Comparison of ENCODE assay signal across 22 mouse cellular contexts in the genomic region with DNA sequence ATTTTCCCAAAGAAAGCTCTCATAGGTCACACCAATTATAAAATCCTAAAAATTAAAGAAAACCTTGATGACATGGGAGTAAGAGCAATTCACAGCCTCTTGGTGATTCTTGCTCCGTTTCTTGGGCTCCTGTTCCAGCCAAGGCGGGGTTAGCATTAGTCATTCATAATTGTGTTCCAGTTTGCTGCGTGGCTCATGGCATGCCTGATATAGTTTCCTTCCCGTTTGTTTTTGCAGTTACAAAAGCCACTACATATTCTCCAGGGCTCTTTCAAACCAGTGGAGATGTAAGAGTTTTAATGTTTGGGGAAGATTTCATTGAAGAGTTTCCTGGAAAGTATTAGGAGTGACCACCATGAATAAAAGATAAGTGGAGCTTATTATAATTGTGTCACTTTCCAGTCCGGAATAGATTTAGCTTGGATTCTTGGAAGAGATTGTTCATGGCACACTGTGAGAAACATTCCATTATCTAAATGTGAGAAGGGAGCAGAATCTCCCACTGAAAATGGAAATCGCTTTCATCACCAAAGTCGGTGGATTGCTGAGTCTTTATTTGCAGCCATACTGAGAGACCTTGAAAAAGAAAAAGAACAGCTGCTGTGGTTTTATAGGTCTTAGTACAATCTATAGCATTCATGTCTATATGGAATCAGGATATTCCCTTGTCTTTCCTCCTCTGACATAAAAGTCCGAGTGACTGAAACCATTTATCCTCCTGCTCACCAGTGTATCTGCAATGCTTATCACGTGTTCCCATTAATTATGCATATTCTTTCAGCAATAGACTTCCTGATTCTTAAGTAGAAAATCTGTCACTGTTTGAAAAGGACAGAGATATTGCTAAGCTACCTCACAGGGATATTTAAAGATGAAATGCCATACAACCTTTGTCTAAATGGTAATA.
DNase-seq lines count a peak whose midpoint lies in the region; ATAC-seq and TF ChIP-seq lines count a peak whose summit lies in the region.
"Had no signal": no experiment of that assay in that cellular context is flagged by ENCODE, and none has a peak within 500 bp of the region (broad histone marks: within the 10 kb centered on the region; RNA-seq: fewer than 3 reads in every experiment).

No protein-coding gene starts in this region.

- H3K36me3 ChIP-seq in forebrain, postnatal 0 days (ENCODE audit: insufficient read depth), result no peaks in the 10 kb centered on the region
- H3K36me3 ChIP-seq in forebrain, embryonic 15.5 days, result no peaks in the 10 kb centered on the region
- no peaks in the 10 kb centered on the region for H3K36me3 ChIP-seq in hindbrain, embryonic 15.5 days
- no peaks in the 10 kb centered on the region for H3K36me3 ChIP-seq in hindbrain, embryonic 12.5 days
- H3K36me3 ChIP-seq in midbrain, postnatal 0 days (ENCODE audit: insufficient read depth, low read length), result no peaks in the 10 kb centered on the region
- H3K36me3 ChIP-seq in intestine, postnatal 0 days (ENCODE audit: control insufficient read depth, insufficient read depth), result no peaks in the 10 kb centered on the region
- H3K36me3 ChIP-seq: embryonic facial prominence, embryonic 12.5 days; G1E; heart, embryonic 10.5 days; neural tube, embryonic 15.5 days had no signal

- H3K9me3 ChIP-seq in forebrain, postnatal 0 days (ENCODE audit: low read length), result no peaks in the 10 kb centered on the region
- H3K9me3 ChIP-seq in forebrain, embryonic 15.5 days, result no peaks in the 10 kb centered on the region
- H3K9me3 ChIP-seq in hindbrain, embryonic 15.5 days, result no peaks in the 10 kb centered on the region
- H3K9me3 ChIP-seq in hindbrain, embryonic 12.5 days (replicated peaks), result no peaks in the 10 kb centered on the region
- H3K9me3 ChIP-seq in midbrain, postnatal 0 days (ENCODE audit: low read length), result no peaks in the 10 kb centered on the region
- H3K9me3 ChIP-seq in intestine, postnatal 0 days (ENCODE audit: control insufficient read depth), result no peaks in the 10 kb centered on the region
- H3K9me3 ChIP-seq: embryonic facial prominence, embryonic 12.5 days; heart, embryonic 10.5 days; megakaryocyte, embryonic 14.5 days; neural tube, embryonic 15.5 days had no signal

- no peak overlapping the region for H3K4me3 ChIP-seq in forebrain, postnatal 0 days (ENCODE audit: low read depth, low read length)
- no peak overlapping the region for H3K4me3 ChIP-seq in forebrain, embryonic 15.5 days
- no peak overlapping the region for H3K4me3 ChIP-seq in hindbrain, embryonic 15.5 days
- no peak overlapping the region for H3K4me3 ChIP-seq in hindbrain, embryonic 12.5 days
- H3K4me3 ChIP-seq in midbrain, postnatal 0 days (ENCODE audit: low read depth, low read length), result no peak overlapping the region
- no peak overlapping the region for H3K4me3 ChIP-seq in intestine, postnatal 0 days (ENCODE audit: low read depth, low read length)
- H3K4me3 ChIP-seq: embryonic facial prominence, embryonic 12.5 days; heart, embryonic 10.5 days; megakaryocyte, embryonic 14.5 days; neural tube, embryonic 15.5 days had no signal

- no peak for TF ChIP-seq CTCF in forebrain, postnatal 0 days (IDR thresholded peaks at IDR 0.05; ENCODE audit: low read depth)
- no peak for TF ChIP-seq CTCF in midbrain, postnatal 0 days (IDR thresholded peaks at IDR 0.05)
- TF ChIP-seq CTCF in intestine, postnatal 0 days (IDR thresholded peaks at IDR 0.05; ENCODE audit: low read depth), result no peak

- peak; percentile 27; the same call in 1 of the 2 replicates for ATAC-seq in forebrain, postnatal 0 days
- ATAC-seq in forebrain, embryonic 15.5 days (replicated peaks), result no peak
- ATAC-seq in hindbrain, embryonic 15.5 days (ENCODE audit: low FRiP score, low read depth), result no peak
- no peak for ATAC-seq in hindbrain, embryonic 12.5 days (ENCODE audit: low FRiP score)
- 0 out of 2 replicates have a peak, but pooled peaks have one; percentile 20 for ATAC-seq in midbrain, postnatal 0 days (ENCODE audit: low FRiP score)
- no peak for ATAC-seq in intestine, postnatal 0 days

- no peaks in the 10 kb centered on the region for H3K27me3 ChIP-seq in forebrain, postnatal 0 days (ENCODE audit: insufficient read depth, low read length)
- no peaks in the 10 kb centered on the region for H3K27me3 ChIP-seq in forebrain, embryonic 15.5 days
- H3K27me3 ChIP-seq in hindbrain, embryonic 15.5 days, result no peaks in the 10 kb centered on the region
- no peaks in the 10 kb centered on the region for H3K27me3 ChIP-seq in hindbrain, embryonic 12.5 days
- H3K27me3 ChIP-seq in midbrain, postnatal 0 days (ENCODE audit: insufficient read depth, low read length), result no peaks in the 10 kb centered on the region
- H3K27me3 ChIP-seq in intestine, postnatal 0 days (replicated peaks; ENCODE audit: control insufficient read depth, insufficient read depth, low read length), result no peaks in the 10 kb centered on the region
- H3K27me3 ChIP-seq: embryonic facial prominence, embryonic 12.5 days; megakaryocyte, embryonic 14.5 days; neural tube, embryonic 15.5 days had no signal

- 42% methylated on average over 9 of the region's 9 CpGs for WGBS in forebrain, postnatal 0 days
- 63% methylated on average over 9 of the region's 9 CpGs for WGBS in forebrain, embryonic 15.5 days
- 66% methylated on average over 9 of the region's 9 CpGs for WGBS in hindbrain, embryonic 15.5 days
- WGBS in hindbrain, embryonic 12.5 days, result 74% methylated on average over 9 of the region's 9 CpGs
- WGBS in midbrain, postnatal 0 days, result 32% methylated on average over 9 of the region's 9 CpGs
- 72% methylated on average over 9 of the region's 9 CpGs for WGBS in intestine, postnatal 0 days

- no peak overlapping the region for H3K9ac ChIP-seq in forebrain, postnatal 0 days
- no peak overlapping the region for H3K9ac ChIP-seq in forebrain, embryonic 15.5 days (replicated peaks)
- no peak overlapping the region for H3K9ac ChIP-seq in hindbrain, embryonic 15.5 days
- H3K9ac ChIP-seq in hindbrain, embryonic 12.5 days, result no peak overlapping the region
- no peak overlapping the region for H3K9ac ChIP-seq in midbrain, postnatal 0 days (replicated peaks; ENCODE audit: low read length, poor library complexity, severe bottlenecking)
- H3K9ac ChIP-seq in intestine, postnatal 0 days (ENCODE audit: low read depth, low read length), result no peak overlapping the region
- H3K9ac ChIP-seq: embryonic facial prominence, embryonic 12.5 days; neural tube, embryonic 15.5 days had no signal

- no peak overlapping the region for H3K27ac ChIP-seq in forebrain, postnatal 0 days (ENCODE audit: low read depth, low read length)
- no peak overlapping the region for H3K27ac ChIP-seq in forebrain, embryonic 15.5 days (replicated peaks)
- H3K27ac ChIP-seq in hindbrain, embryonic 15.5 days (replicated peaks), result peak overlapping the region; percentile 15; the same call in 1 of the 2 replicates
- no peak overlapping the region for H3K27ac ChIP-seq in hindbrain, embryonic 12.5 days
- no peak overlapping the region; the same call in 1 of the 2 replicates for H3K27ac ChIP-seq in midbrain, postnatal 0 days (ENCODE audit: low read depth, low read length)
- H3K27ac ChIP-seq in intestine, postnatal 0 days (ENCODE audit: low read depth, low read length), result no peak overlapping the region
- H3K27ac ChIP-seq: embryonic facial prominence, embryonic 12.5 days; heart, embryonic 10.5 days; neural tube, embryonic 15.5 days had no signal

- no peak overlapping the region for H3K4me2 ChIP-seq in forebrain, postnatal 0 days (ENCODE audit: low read depth)
- H3K4me2 ChIP-seq in forebrain, embryonic 15.5 days (replicated peaks), result no peak overlapping the region
- no peak overlapping the region for H3K4me2 ChIP-seq in hindbrain, embryonic 15.5 days
- no peak overlapping the region for H3K4me2 ChIP-seq in hindbrain, embryonic 12.5 days (replicated peaks)
- no peak overlapping the region for H3K4me2 ChIP-seq in midbrain, postnatal 0 days (ENCODE audit: low read depth, low read length, poor library complexity, severe bottlenecking)
- no peak overlapping the region for H3K4me2 ChIP-seq in intestine, postnatal 0 days (replicated peaks; ENCODE audit: low read depth)
- H3K4me2 ChIP-seq: embryonic facial prominence, embryonic 12.5 days; liver, embryonic 11.5 days; neural tube, embryonic 15.5 days had no signal

- DNase-seq in forebrain, postnatal 0 days, result peak; percentile 10
- DNase-seq in brain, adult 2 months (ENCODE audit: low read depth, low spot score), result peak; percentile 55
- DNase-seq in midbrain, postnatal 0 days (ENCODE audit: low spot score), result peak; percentile 8
- DNase-seq in right cerebral cortex, postnatal 25 days, result no peak
- DNase-seq: adrenal gland, postnatal 25 days; cerebellum, adult 9-10 months; kidney, adult 2 months; kidney, postnatal 10 days; lung, adult 18-20 months; lung, postnatal 14 days; spleen, adult 18-20 months; thymus, postnatal 36 days had no signal

- no peaks in the 10 kb centered on the region for H3K4me1 ChIP-seq in forebrain, postnatal 0 days (ENCODE audit: insufficient read depth)
- H3K4me1 ChIP-seq in forebrain, embryonic 15.5 days, result no peaks in the 10 kb centered on the region
- no peaks in the 10 kb centered on the region for H3K4me1 ChIP-seq in hindbrain, embryonic 15.5 days (replicated peaks)
- H3K4me1 ChIP-seq in hindbrain, embryonic 12.5 days, result no peaks in the 10 kb centered on the region
- H3K4me1 ChIP-seq in midbrain, postnatal 0 days (ENCODE audit: insufficient read depth, low read length), result peaks cover 5% of the 10 kb centered on the region; the same call in 1 of the 2 replicates
- H3K4me1 ChIP-seq in intestine, postnatal 0 days (replicated peaks; ENCODE audit: control insufficient read depth, insufficient read depth, low read length), result no peaks in the 10 kb centered on the region
- H3K4me1 ChIP-seq: embryonic facial prominence, embryonic 12.5 days; heart, embryonic 10.5 days; megakaryocyte, embryonic 14.5 days; neural tube, embryonic 15.5 days had no signal

Comparison
In these comparisons a context has a peak if more than half of its experiments do, and no peak if none do; other contexts are left out.
1. ATAC-seq: peak in forebrain, postnatal 0 days (single experiment) and midbrain, postnatal 0 days (single experiment); none in forebrain, embryonic 15.5 days (single experiment), hindbrain, embryonic 15.5 days (single experiment), hindbrain, embryonic 12.5 days (single experiment) and intestine, postnatal 0 days (single experiment).